Mouse (Mus musculus): Measurements from ENCODE around the gene Gpr146. TPM values are rescaled to one million over a fixed set of nuclear protein-coding genes. Genes with fewer than 3 reads are reported as not detected.

Gene Gpr146
- polyA plus RNA-seq, 1 experiment = 15.4 TPM

GRCm38 (mm10) chr5:139351628-139352027 is 25.9 kb upstream of the Gpr146 start:
- no peak for TF ChIP-seq GATA1 (IDR thresholded peaks at IDR 0.05; ENCODE audit: low read length)

DNA sequence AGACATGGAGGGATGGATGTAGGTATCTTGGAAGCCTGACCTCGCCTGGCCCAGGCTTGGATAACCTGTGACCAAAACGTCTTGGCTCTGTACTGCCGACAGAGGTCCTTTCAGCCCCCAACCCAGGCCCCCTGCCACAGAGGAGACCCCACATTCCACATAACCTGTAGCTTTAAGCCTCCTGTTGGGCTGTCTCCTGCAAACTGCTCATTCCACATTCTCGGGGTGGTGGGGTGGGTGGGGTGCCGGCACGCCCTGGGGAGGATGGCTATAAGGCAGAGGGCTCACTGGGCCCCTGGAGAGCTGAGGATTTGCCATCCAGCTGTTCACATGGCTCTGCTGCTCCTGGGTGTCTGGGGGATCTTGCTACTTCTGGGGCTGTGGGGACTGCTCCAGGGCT is 25.2 kb upstream of the Gpr146 start, which contains the start of gene Cyp2w1:
TSS of gene Cyp2w1 (plus strand) at position 301 of the 400 bp plus-strand sequence.
- no peak for TF ChIP-seq GATA1 (IDR thresholded peaks at IDR 0.05; ENCODE audit: low read length)

GRCm38 (mm10) chr5:139353496-139353895 is 24.0 kb upstream of the Gpr146 start:
- no peak for TF ChIP-seq GATA1 (IDR thresholded peaks at IDR 0.05; ENCODE audit: low read length)

- no peak for TF ChIP-seq GATA1 (IDR thresholded peaks at IDR 0.05; ENCODE audit: low read length)
Observed at GRCm38 (mm10) chr5:139353946-139354345, 23.6 kb upstream of the Gpr146 start.

- TF ChIP-seq GATA1 (IDR thresholded peaks at IDR 0.05; ENCODE audit: low read length) = no peak
Observed at GRCm38 (mm10) chr5:139355235-139355772, 22.2 kb upstream of the Gpr146 start.

DNA sequence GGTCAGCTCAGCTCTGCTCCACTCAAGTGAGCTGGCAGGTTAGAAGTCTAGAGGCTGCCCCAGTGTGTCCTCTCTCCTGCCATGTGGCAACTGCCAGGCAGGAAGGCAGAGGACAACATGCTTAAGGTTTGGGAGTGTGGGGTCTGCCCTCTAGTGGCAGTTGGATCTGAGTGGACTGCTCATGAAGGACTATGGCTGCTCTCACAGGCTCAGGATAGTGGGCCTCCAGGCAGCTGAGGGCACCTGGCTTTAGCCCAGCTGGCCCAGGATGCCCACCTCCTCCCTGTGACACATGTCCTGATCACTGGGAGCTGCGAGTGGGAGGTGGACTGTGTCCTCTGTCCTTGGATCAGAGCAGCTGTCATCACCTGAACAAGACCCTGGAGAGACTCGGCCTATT is 18.8 kb upstream of the Gpr146 start:
- no peak for TF ChIP-seq GATA1 (IDR thresholded peaks at IDR 0.05; ENCODE audit: low read length)

DNA sequence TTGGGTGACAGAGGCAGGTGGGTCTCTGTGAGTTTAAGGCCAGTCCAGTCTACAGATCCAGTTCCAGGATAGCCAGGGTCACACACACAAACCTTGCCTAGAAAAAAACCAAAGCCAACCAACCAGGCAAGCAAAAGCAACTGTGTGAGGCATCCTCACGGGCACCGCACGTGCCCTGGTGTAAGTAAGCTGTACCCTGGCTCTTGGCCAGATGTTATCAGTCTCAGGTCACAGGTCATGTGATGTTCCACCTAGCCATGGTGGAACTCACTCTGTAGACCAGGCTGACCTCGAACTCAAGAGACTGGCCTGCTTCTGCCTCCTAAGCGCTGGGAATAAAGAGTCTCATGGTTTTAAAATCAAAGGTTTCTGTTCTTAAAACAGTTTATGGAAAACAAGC is 18.3 kb upstream of the Gpr146 start:
- no peak for TF ChIP-seq GATA1 (IDR thresholded peaks at IDR 0.05; ENCODE audit: low read length)

- TF ChIP-seq GATA1 (IDR thresholded peaks at IDR 0.05; ENCODE audit: low read length) = no peak
Observed at GRCm38 (mm10) chr5:139363858-139364257, 13.6 kb upstream of the Gpr146 start.

- TF ChIP-seq GATA1 (IDR thresholded peaks at IDR 0.05; ENCODE audit: low read length) = no peak
Observed at GRCm38 (mm10) chr5:139364260-139364910, 13.1 kb upstream of the Gpr146 start.

GRCm38 (mm10) chr5:139364911-139365571 is 12.5 kb upstream of the Gpr146 start:
- no peak for TF ChIP-seq GATA1 (IDR thresholded peaks at IDR 0.05; ENCODE audit: low read length)

- no peak for TF ChIP-seq GATA1 (IDR thresholded peaks at IDR 0.05; ENCODE audit: low read length)
Observed at GRCm38 (mm10) chr5:139365827-139366226, 11.7 kb upstream of the Gpr146 start.

DNA sequence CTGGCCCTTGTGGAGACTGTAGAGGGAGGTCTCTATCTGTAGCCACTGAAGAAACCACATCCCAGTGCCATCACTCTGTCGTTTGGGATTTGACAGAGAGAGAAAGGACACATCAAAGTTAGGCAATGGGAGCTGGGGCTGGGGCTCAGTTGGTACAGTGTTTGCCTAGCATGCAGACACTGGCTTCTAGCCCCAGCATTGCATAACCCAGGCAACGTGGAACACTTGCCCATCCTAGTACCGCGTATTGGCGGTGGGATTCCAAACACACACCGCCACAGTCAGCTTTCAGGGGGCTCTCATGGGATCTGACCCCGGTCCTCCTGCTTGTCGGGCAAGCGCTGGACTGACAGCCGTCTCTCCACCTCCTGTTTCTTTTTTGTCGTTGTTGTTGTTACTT is 11.0 kb upstream of the Gpr146 start:
- no peak for TF ChIP-seq GATA1 (IDR thresholded peaks at IDR 0.05; ENCODE audit: low read length)

DNA sequence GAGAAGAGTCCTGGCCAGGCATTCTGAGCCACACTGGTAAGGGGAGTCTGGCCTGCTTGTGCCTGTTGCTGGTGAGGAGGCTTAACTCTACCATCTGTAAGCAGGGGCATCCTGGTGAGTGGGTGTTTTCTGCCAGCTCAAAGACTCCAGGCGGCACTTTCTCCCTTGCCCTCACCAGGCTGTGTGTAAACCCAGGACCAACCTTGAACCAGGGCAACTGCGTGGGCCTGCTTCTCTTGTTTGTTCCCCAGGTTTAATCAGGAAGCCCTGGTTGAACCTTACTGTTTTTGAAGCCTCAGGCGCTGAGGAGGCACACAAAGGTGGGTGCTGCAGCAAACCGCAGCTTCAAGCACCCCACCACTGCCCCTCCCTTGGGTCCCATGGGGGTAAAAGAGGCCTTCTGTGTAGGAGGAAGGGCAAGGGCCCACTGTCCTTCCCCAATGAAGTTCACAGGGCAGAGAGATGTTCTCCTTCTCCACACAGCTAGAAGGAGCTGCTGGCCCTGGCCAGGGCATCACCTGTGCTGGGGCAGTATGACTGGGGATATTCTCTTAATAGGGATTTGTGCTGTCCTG is 9.5 kb upstream of the Gpr146 start:
- TF ChIP-seq GATA1 (IDR thresholded peaks at IDR 0.05; ENCODE audit: low read length) = no peak

DNA sequence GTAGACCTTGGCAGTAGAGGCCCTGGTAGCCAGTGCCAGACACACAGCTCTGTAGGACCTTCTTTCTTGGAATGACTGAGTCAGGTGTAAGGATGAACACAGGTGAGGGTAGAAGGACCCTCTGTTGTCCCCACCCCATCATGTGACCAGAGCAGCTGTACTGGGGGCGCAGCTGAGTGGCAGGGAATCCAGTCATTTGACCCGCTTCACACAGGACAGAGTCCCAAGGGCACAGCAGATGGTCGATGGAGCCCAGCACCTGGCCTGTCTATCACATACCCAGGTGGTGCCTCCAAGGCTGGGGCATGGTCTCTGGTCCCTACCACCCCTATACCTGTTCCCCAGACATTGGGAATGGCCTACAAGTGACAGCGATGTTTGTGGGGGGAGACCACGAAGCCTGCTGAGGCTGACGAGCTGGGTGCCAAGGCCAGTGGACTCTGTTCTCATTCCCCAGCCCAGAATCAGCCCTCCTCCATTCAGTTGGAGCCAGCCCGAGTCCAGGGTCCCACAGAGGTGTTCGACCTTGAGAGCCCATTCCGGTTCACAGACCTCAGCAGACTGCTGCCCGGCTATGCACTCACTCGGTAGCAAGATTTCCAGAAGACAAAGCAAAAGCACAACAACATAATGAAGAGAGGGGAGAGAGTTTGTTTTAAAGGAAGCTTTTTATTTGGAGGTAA is 8.7 kb upstream of the Gpr146 start:
- TF ChIP-seq GATA1 (IDR thresholded peaks at IDR 0.05; ENCODE audit: low read length) = no peak

- no peak for TF ChIP-seq GATA1 (IDR thresholded peaks at IDR 0.05; ENCODE audit: low read length)
Observed at GRCm38 (mm10) chr5:139370336-139370735, 7.2 kb upstream of the Gpr146 start.

DNA sequence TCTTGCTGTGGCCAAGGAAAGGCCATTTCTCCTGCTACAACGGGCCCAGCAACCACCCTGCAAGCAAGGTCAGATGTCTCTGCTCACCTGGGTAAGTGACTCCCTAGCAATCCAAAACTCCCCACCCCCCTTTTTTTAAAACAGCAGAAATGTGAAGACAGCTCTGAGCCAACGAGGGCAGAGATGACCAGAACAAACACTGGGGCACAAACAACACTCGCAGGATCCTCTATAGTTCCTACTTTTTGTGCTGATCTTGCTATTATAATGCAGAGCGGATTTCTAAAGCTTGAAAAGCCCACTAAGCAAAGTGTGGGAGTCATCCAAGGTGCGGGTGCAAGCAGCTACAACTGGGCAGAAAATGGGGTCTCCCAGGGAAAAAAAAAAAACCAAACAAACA is 6.4 kb upstream of the Gpr146 start:
- no peak for TF ChIP-seq GATA1 (IDR thresholded peaks at IDR 0.05; ENCODE audit: low read length)
